Mouse (Mus musculus): ENCODE measurements around the gene Scn2a. TPM values are rescaled to one million over a fixed set of nuclear protein-coding genes. Genes with fewer than 3 reads are reported as not detected.

The Scn2a gene
- polyA plus RNA-seq (2012; ENCODE audit: insufficient read depth, insufficient read length, missing spikeins), result not detected in 2 replicates

DNA sequence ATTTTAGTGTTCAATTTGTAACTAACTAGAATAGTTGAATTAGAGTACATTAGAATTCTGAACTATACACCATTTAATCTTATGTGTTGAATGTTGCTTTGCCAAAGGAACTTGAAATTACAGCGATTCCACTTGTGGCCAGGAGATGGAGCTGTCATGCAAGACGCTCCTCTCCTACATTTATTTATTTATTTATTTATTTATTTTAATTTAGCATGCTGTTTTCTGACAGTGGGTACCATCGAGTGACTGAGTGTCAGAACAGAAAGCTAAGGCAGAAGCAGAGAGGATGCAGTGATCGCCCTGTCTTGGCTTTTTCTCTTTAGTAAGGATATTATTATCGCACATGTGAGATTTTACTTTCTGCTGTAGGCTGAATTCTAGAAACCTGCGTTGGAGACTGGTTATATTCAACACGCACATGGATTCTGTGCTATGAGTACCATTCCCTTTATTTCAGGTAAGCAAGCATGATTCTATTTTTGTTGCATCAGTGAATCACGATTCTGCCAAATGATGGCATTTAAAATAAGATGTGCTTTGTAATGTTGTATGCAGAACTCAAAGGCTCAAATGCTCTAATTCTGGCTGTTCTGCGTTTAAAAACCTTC is at the start of gene Scn2a:
Gene Scn2a (plus strand): TSS at position 216 of the 611 bp plus-strand sequence.
- Histone ChIP-seq H3K4me1 (ENCODE audit: control insufficient read depth, insufficient read depth, low read length) (no peaks in the 10 kb centered on the region), H3K4me3 (ENCODE audit: insufficient read depth, low read length) (no peak within 1 kb of the TSS), H3K27ac (ENCODE audit: insufficient read depth, low read depth, low read length) (no peak within 1 kb of the TSS)
- TF ChIP-seq CTCF (IDR thresholded peaks at IDR 0.05; ENCODE audit: low read depth, low read length) (no peak), POLR2A (IDR thresholded peaks at IDR 0.05; ENCODE audit: borderline replicate concordance, low read depth, low read length) (no peak)

DNA sequence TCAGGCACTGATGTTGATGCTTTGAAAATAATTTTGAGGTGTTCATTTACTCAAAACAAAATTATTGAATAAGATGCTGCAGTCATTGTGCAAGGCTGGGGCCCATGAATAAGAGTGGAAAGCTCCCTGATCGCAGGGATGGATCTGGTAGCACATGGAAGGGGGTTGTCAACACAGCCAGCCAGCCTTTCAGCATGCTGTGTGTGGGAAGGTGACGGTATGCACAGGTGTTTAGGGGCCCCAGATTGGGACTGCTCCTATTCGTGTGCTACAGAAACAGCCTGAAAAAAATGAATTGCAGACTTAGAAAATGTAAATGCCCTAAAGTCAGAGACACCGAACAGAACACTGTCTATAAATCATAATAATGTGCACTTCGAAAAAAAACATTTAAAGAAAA is 32.9 kb upstream of the Scn2a start:
- no peak for TF ChIP-seq POLR2A (IDR thresholded peaks at IDR 0.05; ENCODE audit: borderline replicate concordance, low read depth, low read length)
- no peak for TF ChIP-seq CTCF (IDR thresholded peaks at IDR 0.05; ENCODE audit: low read depth, low read length)
- Histone ChIP-seq H3K4me3 (ENCODE audit: insufficient read depth, low read length) (no peak overlapping the region), H3K4me1 (ENCODE audit: control insufficient read depth, insufficient read depth, low read length) (no peaks in the 10 kb centered on the region), H3K27ac (ENCODE audit: insufficient read depth, low read depth, low read length) (no peak overlapping the region)

DNA sequence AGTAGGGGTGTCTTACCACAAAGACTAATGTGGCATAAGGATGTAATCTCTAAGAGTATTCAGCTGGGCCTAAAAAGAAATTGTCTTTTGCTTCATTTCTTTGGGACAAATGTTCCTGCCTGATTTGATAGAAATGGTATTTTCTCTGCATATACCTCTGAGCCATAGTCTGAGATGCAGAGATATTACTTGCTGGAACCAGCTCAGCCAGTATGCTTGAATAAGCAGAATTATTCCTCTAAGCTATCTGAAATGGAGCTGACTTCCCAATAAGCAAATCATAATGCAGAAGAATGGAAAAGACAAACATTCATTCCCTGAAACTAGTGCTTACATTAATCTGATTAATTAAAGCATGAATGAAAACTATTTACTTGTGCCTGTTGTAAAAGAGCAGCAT is 12.8 kb upstream of the Scn2a start:
- no peak for TF ChIP-seq POLR2A (IDR thresholded peaks at IDR 0.05; ENCODE audit: borderline replicate concordance, low read depth, low read length)
- TF ChIP-seq CTCF (IDR thresholded peaks at IDR 0.05; ENCODE audit: low read depth, low read length), result no peak
- Histone ChIP-seq H3K4me3 (ENCODE audit: insufficient read depth, low read length) (no peak overlapping the region), H3K4me1 (ENCODE audit: control insufficient read depth, insufficient read depth, low read length) (no peaks in the 10 kb centered on the region), H3K27ac (ENCODE audit: insufficient read depth, low read depth, low read length) (no peak overlapping the region)

DNA sequence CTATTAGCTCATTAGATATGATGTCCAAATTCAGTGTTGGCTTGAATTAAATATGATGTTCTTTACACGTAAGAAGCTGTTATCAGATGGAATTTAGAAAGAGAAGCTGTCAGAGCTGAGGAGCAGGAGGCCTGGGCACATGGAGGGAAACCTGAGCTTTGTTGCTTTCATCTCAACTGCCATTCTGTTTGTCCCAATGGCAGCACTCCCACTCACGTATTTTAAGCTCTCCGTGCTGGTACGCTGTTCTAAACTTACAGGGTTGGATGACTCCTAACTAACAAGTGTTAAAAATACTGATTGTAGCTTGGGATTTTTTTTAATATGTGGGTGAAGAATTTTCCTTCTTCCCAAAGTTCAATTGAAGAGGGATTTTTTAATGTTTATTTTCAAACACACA is 8.7 kb upstream of the Scn2a start:
- Histone ChIP-seq H3K27ac (ENCODE audit: insufficient read depth, low read depth, low read length) (no peak overlapping the region), H3K4me3 (ENCODE audit: insufficient read depth, low read length) (no peak overlapping the region), H3K4me1 (ENCODE audit: control insufficient read depth, insufficient read depth, low read length) (no peaks in the 10 kb centered on the region)
- TF ChIP-seq POLR2A (IDR thresholded peaks at IDR 0.05; ENCODE audit: borderline replicate concordance, low read depth, low read length) (no peak), CTCF (IDR thresholded peaks at IDR 0.05; ENCODE audit: low read depth, low read length) (no peak)

DNA sequence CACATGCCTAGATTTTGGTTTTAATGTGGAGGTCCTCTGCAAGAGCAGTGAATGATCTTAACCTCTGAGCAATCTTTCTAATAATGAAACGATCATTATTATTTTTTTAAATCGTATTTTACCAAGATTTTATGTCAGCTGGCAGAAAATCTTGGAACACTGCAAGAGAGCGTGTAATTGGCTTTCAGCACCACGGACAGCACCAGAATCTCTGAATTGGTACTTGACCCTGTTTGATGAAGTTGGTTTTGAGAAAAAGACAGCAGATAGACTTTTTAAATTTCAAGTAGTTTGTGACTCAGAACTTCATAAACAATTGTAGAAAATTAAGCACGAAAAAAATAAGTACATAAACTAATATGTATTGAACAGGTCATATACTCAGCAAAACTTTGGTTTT is 790 bp upstream of the Scn2a start:
- no peak for TF ChIP-seq CTCF (IDR thresholded peaks at IDR 0.05; ENCODE audit: low read depth, low read length)
- no peak for TF ChIP-seq POLR2A (IDR thresholded peaks at IDR 0.05; ENCODE audit: borderline replicate concordance, low read depth, low read length)
- no peak overlapping the region for H3K27ac ChIP-seq (ENCODE audit: insufficient read depth, low read depth, low read length)
- H3K4me3 ChIP-seq (ENCODE audit: insufficient read depth, low read length), result no peak overlapping the region
- H3K4me1 ChIP-seq (ENCODE audit: control insufficient read depth, insufficient read depth, low read length), result no peaks in the 10 kb centered on the region

DNA sequence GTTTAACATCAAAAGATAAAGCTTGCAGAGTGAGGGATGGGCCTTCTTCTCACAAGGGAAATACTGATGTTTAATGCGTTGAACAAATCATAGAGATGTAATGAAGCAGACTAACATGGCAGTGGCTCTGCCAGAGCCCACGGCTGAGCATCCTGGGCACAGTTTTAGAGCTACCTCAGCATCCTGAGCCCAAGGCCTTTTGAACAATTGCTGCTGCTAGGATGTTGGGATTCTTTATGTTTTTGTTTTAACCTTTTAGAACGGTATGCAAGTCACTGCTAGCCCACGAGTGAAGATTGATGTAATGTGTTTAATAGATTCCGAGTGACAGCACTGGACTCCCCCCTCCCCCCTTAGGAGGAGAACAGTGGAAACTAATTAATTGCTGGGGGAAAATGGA is 683 bp downstream of the Scn2a start:
- no peak for TF ChIP-seq POLR2A (IDR thresholded peaks at IDR 0.05; ENCODE audit: borderline replicate concordance, low read depth, low read length)
- TF ChIP-seq CTCF (IDR thresholded peaks at IDR 0.05; ENCODE audit: low read depth, low read length), result no peak
- no peaks in the 10 kb centered on the region for H3K4me1 ChIP-seq (ENCODE audit: control insufficient read depth, insufficient read depth, low read length)
- no peak overlapping the region for H3K27ac ChIP-seq (ENCODE audit: insufficient read depth, low read depth, low read length)
- H3K4me3 ChIP-seq (ENCODE audit: insufficient read depth, low read length), result no peak overlapping the region

DNA sequence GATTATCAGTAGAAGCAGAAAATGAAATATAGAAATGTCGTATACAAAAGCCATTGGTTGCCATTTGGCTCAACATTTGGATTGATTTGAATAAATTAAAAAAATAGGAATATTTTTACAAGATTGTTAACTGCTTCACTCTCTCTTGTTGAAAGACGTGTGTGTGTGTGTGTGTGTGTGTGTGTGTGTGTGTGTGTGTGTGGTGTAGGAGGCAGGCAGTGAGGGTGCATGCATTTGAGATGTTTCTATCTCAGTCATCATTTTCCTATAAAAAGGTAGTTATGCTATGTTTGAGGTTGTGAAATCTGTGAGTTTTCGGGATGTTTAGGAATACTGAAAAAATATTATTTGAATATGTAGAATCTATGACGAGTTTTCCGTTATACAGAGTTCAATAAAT is 1.3 kb downstream of the Scn2a start:
- Histone ChIP-seq H3K4me1 (ENCODE audit: control insufficient read depth, insufficient read depth, low read length) (no peaks in the 10 kb centered on the region), H3K27ac (ENCODE audit: insufficient read depth, low read depth, low read length) (no peak overlapping the region), H3K4me3 (ENCODE audit: insufficient read depth, low read length) (no peak overlapping the region)
- no peak for TF ChIP-seq CTCF (IDR thresholded peaks at IDR 0.05; ENCODE audit: low read depth, low read length)
- no peak for TF ChIP-seq POLR2A (IDR thresholded peaks at IDR 0.05; ENCODE audit: borderline replicate concordance, low read depth, low read length)

DNA sequence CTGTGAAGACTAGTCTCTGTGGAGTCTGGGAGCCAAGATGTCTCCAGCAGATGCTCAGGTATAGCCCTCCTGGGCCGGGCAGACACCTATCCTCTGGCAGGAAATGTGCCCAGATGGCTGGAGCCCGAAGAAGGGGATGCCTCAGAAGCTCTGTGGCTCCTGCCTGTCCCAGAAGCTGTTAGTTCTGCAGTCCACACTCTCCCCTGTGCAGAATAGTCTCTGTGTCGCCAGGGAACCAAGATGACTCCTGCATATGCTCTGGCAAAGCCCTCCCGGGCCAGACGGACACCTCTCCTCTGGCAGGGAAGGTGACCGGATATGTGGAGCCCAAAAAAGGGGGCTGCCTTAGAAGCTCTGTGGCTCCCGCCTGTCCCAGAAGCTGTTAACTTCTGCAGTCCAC is 32.1 kb downstream of the Scn2a start:
- Histone ChIP-seq H3K4me3 (ENCODE audit: insufficient read depth, low read length) (no peak overlapping the region), H3K27ac (ENCODE audit: insufficient read depth, low read depth, low read length) (no peak overlapping the region), H3K4me1 (ENCODE audit: control insufficient read depth, insufficient read depth, low read length) (no peaks in the 10 kb centered on the region)
- TF ChIP-seq POLR2A (IDR thresholded peaks at IDR 0.05; ENCODE audit: borderline replicate concordance, low read depth, low read length) (no peak), CTCF (IDR thresholded peaks at IDR 0.05; ENCODE audit: low read depth, low read length) (no peak)

DNA sequence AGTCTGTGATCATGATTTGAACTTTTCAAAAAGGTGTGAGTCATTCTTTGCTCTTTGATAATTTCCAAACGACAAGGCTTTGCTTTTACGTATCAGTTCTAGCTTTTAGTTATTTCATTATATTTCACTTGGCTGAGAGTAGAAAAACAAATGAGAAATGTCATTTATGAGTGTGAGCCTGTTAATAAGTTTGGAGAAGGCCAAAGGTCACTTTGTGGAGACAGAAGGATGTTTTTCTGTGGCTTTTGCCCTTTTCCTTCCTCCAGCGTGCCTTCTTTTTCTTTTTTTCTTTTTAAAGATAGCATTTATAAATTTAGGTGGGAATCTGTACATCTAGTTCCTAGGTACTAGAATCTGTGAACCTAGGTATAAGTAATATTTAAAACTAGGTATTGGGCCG is 36.5 kb downstream of the Scn2a start:
- H3K4me3 ChIP-seq (ENCODE audit: insufficient read depth, low read length), result no peak overlapping the region
- TF ChIP-seq CTCF (IDR thresholded peaks at IDR 0.05; ENCODE audit: low read depth, low read length) (no peak), POLR2A (IDR thresholded peaks at IDR 0.05; ENCODE audit: borderline replicate concordance, low read depth, low read length) (no peak)
- no peak overlapping the region for H3K27ac ChIP-seq (ENCODE audit: insufficient read depth, low read depth, low read length)
- no peaks in the 10 kb centered on the region for H3K4me1 ChIP-seq (ENCODE audit: control insufficient read depth, insufficient read depth, low read length)

DNA sequence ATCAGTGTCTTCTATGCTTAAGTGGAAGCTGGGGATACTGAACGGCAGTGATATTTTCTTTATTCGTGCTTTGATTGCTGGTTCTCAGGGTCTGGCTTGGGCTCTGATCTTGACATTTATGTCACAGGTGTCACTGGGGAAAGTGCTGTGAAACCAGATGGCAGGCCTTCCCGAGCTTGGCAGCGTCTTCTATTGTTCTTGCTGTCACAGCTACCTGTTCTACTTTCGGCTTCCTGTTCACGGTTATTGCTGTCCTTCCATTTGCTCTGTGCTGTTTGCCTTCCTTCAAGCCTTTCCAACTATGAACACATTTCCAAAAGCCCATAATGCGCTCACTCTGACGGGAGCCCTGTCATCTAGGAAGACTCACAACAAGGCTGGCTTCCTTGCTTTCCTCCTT is 37.9 kb downstream of the Scn2a start:
- Histone ChIP-seq H3K4me3 (ENCODE audit: insufficient read depth, low read length) (no peak overlapping the region), H3K27ac (ENCODE audit: insufficient read depth, low read depth, low read length) (no peak overlapping the region), H3K4me1 (ENCODE audit: control insufficient read depth, insufficient read depth, low read length) (no peaks in the 10 kb centered on the region)
- TF ChIP-seq POLR2A (IDR thresholded peaks at IDR 0.05; ENCODE audit: borderline replicate concordance, low read depth, low read length), result no peak
- TF ChIP-seq CTCF (IDR thresholded peaks at IDR 0.05; ENCODE audit: low read depth, low read length), result no peak

DNA sequence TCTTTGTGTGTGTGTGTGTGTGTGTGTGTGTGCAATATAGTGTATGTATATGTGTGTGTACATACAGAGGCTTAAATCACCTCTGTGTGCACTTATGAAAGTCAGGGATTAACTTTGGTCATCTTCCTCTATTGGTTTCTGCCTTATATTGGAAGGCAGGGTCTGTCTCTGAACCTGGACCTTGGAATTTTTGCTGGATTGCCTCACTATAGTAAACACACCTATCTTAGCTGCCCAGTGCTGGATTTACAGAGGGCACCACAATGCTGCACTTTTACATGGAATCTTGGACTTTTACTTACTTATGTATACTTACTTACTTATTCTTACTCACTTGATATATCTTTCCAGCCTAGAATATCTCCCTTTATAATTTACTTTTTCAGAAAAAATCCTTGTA is 43.3 kb downstream of the Scn2a start:
- Histone ChIP-seq H3K4me3 (ENCODE audit: insufficient read depth, low read length) (no peak overlapping the region), H3K27ac (ENCODE audit: insufficient read depth, low read depth, low read length) (no peak overlapping the region), H3K4me1 (ENCODE audit: control insufficient read depth, insufficient read depth, low read length) (no peaks in the 10 kb centered on the region)
- TF ChIP-seq POLR2A (IDR thresholded peaks at IDR 0.05; ENCODE audit: borderline replicate concordance, low read depth, low read length), result no peak
- TF ChIP-seq CTCF (IDR thresholded peaks at IDR 0.05; ENCODE audit: low read depth, low read length), result no peak
